Mouse (Mus musculus): ENCODE measurements around the gene Hps3. TPM values are rescaled to one million over a fixed set of nuclear protein-coding genes. Genes with fewer than 3 reads are reported as not detected.
"Not testable (repeated sequence)": the region's sequence is repeated elsewhere in the genome, so short reads cannot be mapped to it uniquely, and the experiment has no call there.

Gene Hps3
- polyA plus RNA-seq, 1 experiment from 2014 or later: 15.9 TPM

DNA sequence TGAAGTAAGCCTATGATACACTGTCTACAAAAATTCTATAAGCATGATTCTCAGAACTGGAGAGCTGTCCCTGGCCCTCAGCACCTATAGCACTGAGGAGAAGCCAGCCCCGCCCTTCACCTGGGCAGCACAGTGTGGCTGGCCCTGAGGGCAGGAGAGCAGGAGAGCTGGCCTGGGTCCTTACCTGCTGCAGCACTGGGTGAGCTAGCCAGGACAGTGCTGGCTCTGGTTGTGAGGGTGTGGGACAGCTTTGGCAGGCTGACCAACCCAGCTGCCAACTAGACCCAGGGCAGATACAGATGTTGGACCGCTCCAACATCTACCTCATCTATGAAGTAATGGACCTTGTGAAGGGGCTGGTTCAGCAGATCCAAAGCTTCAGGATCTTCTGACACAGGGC is 20.7 kb downstream of the Hps3 start:
- ATAC-seq (ENCODE audit: low FRiP score) (no peak), DNase-seq (ENCODE audit: low spot score) (no peak)
- Histone ChIP-seq H3K9me3 (ENCODE audit: control insufficient read depth, low read length) (no peaks in the 10 kb centered on the region), H3K4me2 (replicated peaks; ENCODE audit: low read depth, low read length) (no peak overlapping the region), H3K4me1 (replicated peaks; ENCODE audit: control insufficient read depth, insufficient read depth, low read length) (no peaks in the 10 kb centered on the region), H3K9ac (ENCODE audit: low read depth, low read length) (no peak overlapping the region), H3K27ac (ENCODE audit: low read depth, low read length) (no peak overlapping the region), H3K4me3 (ENCODE audit: low read depth, low read length) (no peak overlapping the region), H3K27me3 (ENCODE audit: control insufficient read depth, insufficient read depth, low read length) (no peaks in the 10 kb centered on the region), H3K36me3 (ENCODE audit: control insufficient read depth, insufficient read depth, low read length) (no peaks in the 10 kb centered on the region)
- 98% methylated on average over 2 of the region's 2 CpGs for WGBS

DNA sequence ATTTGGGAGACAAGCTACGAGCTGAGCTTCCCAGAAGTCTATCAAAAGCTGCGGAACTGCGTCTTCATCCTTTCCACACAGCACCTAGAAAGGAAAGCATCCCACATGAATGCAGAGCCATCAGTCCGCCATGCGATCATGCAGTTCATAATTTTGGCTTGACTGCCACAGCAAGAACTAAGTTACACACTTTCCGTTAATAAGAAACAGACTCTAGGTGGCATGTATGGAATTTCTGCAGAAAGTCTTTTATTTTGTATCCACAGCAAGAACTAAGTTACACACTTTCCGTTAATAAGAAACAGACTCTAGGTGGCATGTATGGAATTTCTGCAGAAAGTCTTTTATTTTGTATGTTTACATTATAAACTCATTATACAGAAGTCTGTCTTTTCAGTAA is 24.2 kb downstream of the Hps3 start:
- not testable (repeated sequence) for H3K9me3 ChIP-seq (ENCODE audit: control insufficient read depth, low read length); H3K9ac ChIP-seq (ENCODE audit: low read depth, low read length); ATAC-seq (ENCODE audit: low FRiP score); H3K4me2 ChIP-seq (replicated peaks; ENCODE audit: low read depth, low read length); H3K27ac ChIP-seq (ENCODE audit: low read depth, low read length); H3K4me1 ChIP-seq (replicated peaks; ENCODE audit: control insufficient read depth, insufficient read depth, low read length); H3K36me3 ChIP-seq (ENCODE audit: control insufficient read depth, insufficient read depth, low read length); H3K27me3 ChIP-seq (ENCODE audit: control insufficient read depth, insufficient read depth, low read length); H3K4me3 ChIP-seq (ENCODE audit: low read depth, low read length)
- peak; percentile 15 for DNase-seq (ENCODE audit: low spot score)
- WGBS: 82% methylated on average over 7 of the region's 7 CpGs

DNA sequence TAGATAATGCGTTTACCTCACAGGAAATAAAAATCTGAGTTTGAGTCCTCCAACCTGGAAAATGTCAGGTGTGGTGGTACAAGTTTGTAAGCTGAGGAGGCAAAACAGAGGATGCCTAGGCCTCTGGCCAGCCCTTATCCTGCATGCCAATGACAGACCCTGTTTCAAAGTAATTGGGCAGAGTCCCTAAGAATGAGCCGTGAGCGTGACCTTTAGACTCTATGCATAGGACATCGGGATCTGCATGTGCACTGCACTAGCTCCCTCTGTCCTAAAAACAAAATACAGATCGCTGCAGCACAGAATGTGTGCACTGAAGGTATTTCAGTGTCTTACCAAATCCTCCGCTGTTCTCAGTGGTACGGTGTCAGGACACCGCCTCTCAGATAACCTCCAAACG is 24.7 kb downstream of the Hps3 start:
- ATAC-seq (ENCODE audit: low FRiP score) (no peak), DNase-seq (ENCODE audit: low spot score) (no peak)
- WGBS: 76% methylated on average over 9 of the region's 9 CpGs
- no peak overlapping the region for H3K27ac ChIP-seq (ENCODE audit: low read depth, low read length)
- H3K4me3 ChIP-seq (ENCODE audit: low read depth, low read length): no peak overlapping the region
- H3K27me3 ChIP-seq (ENCODE audit: control insufficient read depth, insufficient read depth, low read length): no peaks in the 10 kb centered on the region
- no peaks in the 10 kb centered on the region for H3K36me3 ChIP-seq (ENCODE audit: control insufficient read depth, insufficient read depth, low read length)
- no peaks in the 10 kb centered on the region for H3K9me3 ChIP-seq (ENCODE audit: control insufficient read depth, low read length)
- no peaks in the 10 kb centered on the region for H3K4me1 ChIP-seq (replicated peaks; ENCODE audit: control insufficient read depth, insufficient read depth, low read length)
- H3K9ac ChIP-seq (ENCODE audit: low read depth, low read length): no peak overlapping the region
- no peak overlapping the region for H3K4me2 ChIP-seq (replicated peaks; ENCODE audit: low read depth, low read length)

DNA sequence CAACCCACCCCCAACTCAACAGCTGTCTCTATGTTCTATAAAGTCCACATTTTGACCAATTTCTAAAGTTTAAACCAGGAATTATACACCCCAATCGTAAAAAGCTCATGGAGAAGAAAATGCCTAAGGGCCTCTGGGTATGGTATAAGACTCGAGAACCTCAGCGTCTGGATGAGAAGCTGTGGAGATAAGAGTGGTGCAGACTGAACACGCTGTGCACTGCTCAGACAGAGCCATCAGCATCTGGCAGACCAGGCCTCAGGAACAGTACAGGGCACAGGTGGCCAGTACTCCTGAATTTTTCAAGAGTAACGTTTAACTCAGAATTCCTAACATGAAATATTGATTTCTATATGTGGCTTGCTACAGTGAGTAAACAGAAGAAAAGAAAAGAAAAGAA is 27.4 kb downstream of the Hps3 start:
- no peak overlapping the region for H3K9ac ChIP-seq (ENCODE audit: low read depth, low read length)
- WGBS: 93% methylated on average over 5 of the region's 5 CpGs
- no peaks in the 10 kb centered on the region for H3K36me3 ChIP-seq (ENCODE audit: control insufficient read depth, insufficient read depth, low read length)

DNA sequence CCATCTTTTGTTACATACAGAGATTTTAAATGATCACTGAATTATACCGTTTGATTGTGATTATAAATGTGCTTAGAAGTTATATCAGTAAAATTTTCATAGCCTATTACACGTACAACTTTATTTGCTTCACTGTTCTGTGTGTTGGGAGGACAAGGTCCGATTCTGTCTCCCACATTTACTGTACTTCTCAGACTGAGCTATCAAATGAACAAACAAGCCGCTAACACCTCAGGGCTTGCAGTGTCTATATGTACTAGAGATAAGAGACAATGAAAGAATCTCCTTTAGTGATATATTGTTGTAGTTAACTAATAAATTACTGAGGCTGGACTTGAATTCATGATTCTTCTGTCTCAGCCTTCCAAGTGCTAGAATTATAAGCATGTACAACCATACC is 27.8 kb downstream of the Hps3 start:
- Histone ChIP-seq H3K27me3 (ENCODE audit: control insufficient read depth, insufficient read depth, low read length) (no peaks in the 10 kb centered on the region), H3K27ac (ENCODE audit: low read depth, low read length) (no peak overlapping the region), H3K4me1 (replicated peaks; ENCODE audit: control insufficient read depth, insufficient read depth, low read length) (no peaks in the 10 kb centered on the region), H3K4me2 (replicated peaks; ENCODE audit: low read depth, low read length) (no peak overlapping the region), H3K9ac (ENCODE audit: low read depth, low read length) (no peak overlapping the region), H3K4me3 (ENCODE audit: low read depth, low read length) (no peak overlapping the region), H3K36me3 (ENCODE audit: control insufficient read depth, insufficient read depth, low read length) (no peaks in the 10 kb centered on the region), H3K9me3 (ENCODE audit: control insufficient read depth, low read length) (no peaks in the 10 kb centered on the region)
- DNase-seq (ENCODE audit: low spot score) (no peak), ATAC-seq (ENCODE audit: low FRiP score) (no peak)
- 94% methylated on average over 4 of the region's 4 CpGs for WGBS

More for the DNA sequence above, 27.4 kb downstream of the Hps3 start:
- no peaks in the 10 kb centered on the region for H3K9me3 ChIP-seq (ENCODE audit: control insufficient read depth, low read length)
- no peaks in the 10 kb centered on the region for H3K4me1 ChIP-seq (replicated peaks; ENCODE audit: control insufficient read depth, insufficient read depth, low read length)
- no peaks in the 10 kb centered on the region for H3K27me3 ChIP-seq (ENCODE audit: control insufficient read depth, insufficient read depth, low read length)
- no peak for DNase-seq (ENCODE audit: low spot score)
- no peak for ATAC-seq (ENCODE audit: low FRiP score)
- no peak overlapping the region for H3K27ac ChIP-seq (ENCODE audit: low read depth, low read length)
- H3K4me3 ChIP-seq (ENCODE audit: low read depth, low read length): no peak overlapping the region
- H3K4me2 ChIP-seq (replicated peaks; ENCODE audit: low read depth, low read length): no peak overlapping the region

DNA sequence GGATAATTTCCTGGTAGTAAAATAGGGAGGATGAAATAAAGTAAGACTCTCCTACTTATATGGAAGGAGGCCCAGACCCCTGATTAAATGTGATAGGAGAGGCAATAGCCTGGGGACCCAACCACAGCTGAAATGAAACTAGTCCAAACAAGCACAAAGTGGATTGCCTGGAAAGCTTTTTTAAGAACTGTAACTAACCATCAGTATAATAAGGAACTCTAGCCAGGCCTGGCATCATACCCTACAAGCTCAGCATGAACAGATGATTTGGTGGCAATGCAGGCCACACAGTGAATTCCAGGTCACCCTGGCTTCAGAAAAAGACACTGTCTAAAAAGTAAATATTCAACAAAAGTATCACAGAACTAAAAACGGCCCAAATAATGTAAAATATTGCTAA is 29.5 kb downstream of the Hps3 start:
- no peak overlapping the region for H3K9ac ChIP-seq (ENCODE audit: low read depth, low read length)
- H3K9me3 ChIP-seq (ENCODE audit: control insufficient read depth, low read length): no peaks in the 10 kb centered on the region
- H3K4me3 ChIP-seq (ENCODE audit: low read depth, low read length): no peak overlapping the region
- no peaks in the 10 kb centered on the region for H3K36me3 ChIP-seq (ENCODE audit: control insufficient read depth, insufficient read depth, low read length)
- H3K27me3 ChIP-seq (ENCODE audit: control insufficient read depth, insufficient read depth, low read length): no peaks in the 10 kb centered on the region
- H3K4me2 ChIP-seq (replicated peaks; ENCODE audit: low read depth, low read length): no peak overlapping the region
- no peak overlapping the region for H3K27ac ChIP-seq (ENCODE audit: low read depth, low read length)
- H3K4me1 ChIP-seq (replicated peaks; ENCODE audit: control insufficient read depth, insufficient read depth, low read length): no peaks in the 10 kb centered on the region
- 72% methylated on average over 1 of the region's 1 CpGs for WGBS
- no peak for ATAC-seq (ENCODE audit: low FRiP score)
- DNase-seq (ENCODE audit: low spot score): no peak

DNA sequence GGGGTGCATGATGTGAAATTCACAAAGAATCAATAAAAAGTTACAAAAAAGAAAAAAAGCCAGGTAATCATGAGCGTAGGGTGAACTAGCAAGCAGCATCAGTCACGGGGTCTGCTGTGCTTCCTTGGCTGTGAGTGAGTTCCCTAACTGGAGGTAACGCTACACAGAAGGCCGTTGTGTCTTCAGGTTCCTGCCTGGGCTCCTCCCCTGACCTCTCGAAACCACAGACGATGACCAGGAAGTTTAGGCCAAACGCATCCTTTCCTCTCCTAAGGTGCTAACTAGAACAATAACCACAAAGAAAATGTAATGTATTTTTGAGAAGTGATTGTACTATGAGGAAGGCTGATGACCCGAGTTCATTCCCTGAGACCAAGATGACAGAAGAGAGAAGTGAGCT is 30.7 kb downstream of the Hps3 start:
- Histone ChIP-seq H3K27ac (ENCODE audit: low read depth, low read length) (no peak overlapping the region), H3K36me3 (ENCODE audit: control insufficient read depth, insufficient read depth, low read length) (no peaks in the 10 kb centered on the region), H3K9me3 (ENCODE audit: control insufficient read depth, low read length) (no peaks in the 10 kb centered on the region), H3K9ac (ENCODE audit: low read depth, low read length) (no peak overlapping the region), H3K4me1 (replicated peaks; ENCODE audit: control insufficient read depth, insufficient read depth, low read length) (no peaks in the 10 kb centered on the region), H3K4me2 (replicated peaks; ENCODE audit: low read depth, low read length) (no peak overlapping the region), H3K4me3 (ENCODE audit: low read depth, low read length) (no peak overlapping the region), H3K27me3 (ENCODE audit: control insufficient read depth, insufficient read depth, low read length) (no peaks in the 10 kb centered on the region)
- ATAC-seq (ENCODE audit: low FRiP score) (no peak), DNase-seq (ENCODE audit: low spot score) (no peak)
- WGBS: 91% methylated on average over 8 of the region's 8 CpGs

DNA sequence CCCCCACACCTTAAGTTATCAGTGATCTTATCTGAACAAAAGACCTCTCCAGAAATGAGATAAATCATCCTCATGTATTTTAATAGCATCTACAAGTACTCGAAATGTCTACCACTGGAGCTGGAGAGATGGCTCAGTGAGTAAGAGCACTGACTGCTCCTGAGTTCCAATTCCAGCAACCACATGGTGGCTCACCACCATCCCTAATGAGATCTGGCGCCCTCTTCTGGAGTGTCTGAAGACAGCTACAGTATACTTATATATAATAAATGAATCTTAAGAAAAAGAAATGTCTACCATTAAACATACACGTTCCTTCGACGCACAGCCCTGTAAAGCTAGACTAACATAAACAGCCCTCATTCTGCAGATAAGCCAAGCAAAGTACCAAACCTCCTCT is 32.3 kb downstream of the Hps3 start:
- H3K27me3 ChIP-seq (ENCODE audit: control insufficient read depth, insufficient read depth, low read length): no peaks in the 10 kb centered on the region
- no peaks in the 10 kb centered on the region for H3K9me3 ChIP-seq (ENCODE audit: control insufficient read depth, low read length)
- H3K4me3 ChIP-seq (ENCODE audit: low read depth, low read length): no peak overlapping the region
- H3K36me3 ChIP-seq (ENCODE audit: control insufficient read depth, insufficient read depth, low read length): no peaks in the 10 kb centered on the region
- no peak overlapping the region for H3K4me2 ChIP-seq (replicated peaks; ENCODE audit: low read depth, low read length)
- DNase-seq (ENCODE audit: low spot score) (no peak), ATAC-seq (ENCODE audit: low FRiP score) (no peak)
- H3K27ac ChIP-seq (ENCODE audit: low read depth, low read length): no peak overlapping the region
- H3K4me1 ChIP-seq (replicated peaks; ENCODE audit: control insufficient read depth, insufficient read depth, low read length): no peaks in the 10 kb centered on the region
- no peak overlapping the region for H3K9ac ChIP-seq (ENCODE audit: low read depth, low read length)
- WGBS: 84% methylated on average over 5 of the region's 5 CpGs

DNA sequence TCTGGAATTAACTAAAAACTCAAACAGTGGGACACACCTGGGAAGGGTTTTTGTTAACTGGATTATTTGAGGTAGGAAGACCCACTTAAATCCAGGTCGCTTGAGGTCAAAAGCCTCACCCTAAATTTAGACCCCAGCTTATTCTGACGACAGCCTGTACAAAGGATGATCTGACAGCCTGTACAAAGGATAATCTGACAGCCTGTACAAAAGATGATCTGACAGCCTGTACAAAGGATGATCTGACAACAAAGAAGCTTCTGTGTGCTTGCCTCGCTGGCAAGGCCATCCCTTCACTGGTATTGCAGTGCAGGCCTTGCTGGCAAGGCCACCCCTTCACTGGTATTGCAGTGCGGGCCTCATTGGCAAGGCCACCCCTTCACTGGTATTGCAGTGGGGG is 34.3 kb downstream of the Hps3 start:
- H3K4me1 ChIP-seq (replicated peaks; ENCODE audit: control insufficient read depth, insufficient read depth, low read length): no peaks in the 10 kb centered on the region
- ATAC-seq (ENCODE audit: low FRiP score) (no peak), DNase-seq (ENCODE audit: low spot score) (no peak)
- no peak overlapping the region for H3K27ac ChIP-seq (ENCODE audit: low read depth, low read length)
- no peak overlapping the region for H3K9ac ChIP-seq (ENCODE audit: low read depth, low read length)
- no peak overlapping the region for H3K4me3 ChIP-seq (ENCODE audit: low read depth, low read length)
- no peak overlapping the region for H3K4me2 ChIP-seq (replicated peaks; ENCODE audit: low read depth, low read length)
- no peaks in the 10 kb centered on the region for H3K36me3 ChIP-seq (ENCODE audit: control insufficient read depth, insufficient read depth, low read length)
- WGBS: 73% methylated on average over 4 of the region's 4 CpGs
- no peaks in the 10 kb centered on the region for H3K27me3 ChIP-seq (ENCODE audit: control insufficient read depth, insufficient read depth, low read length)
- no peaks in the 10 kb centered on the region for H3K9me3 ChIP-seq (ENCODE audit: control insufficient read depth, low read length)
